Mouse (Mus musculus) stomach, postnatal 0 days (tissue): ENCODE measurements around the gene Eml6.

ENCODE experiments used
- CTCF ChIP-seq: IDR thresholded peaks from 2 replicates; pipeline ENCODE4 v1.5.1; 2016; ENCODE audit warnings: antibody characterized with exemption, low read depth, mild to moderate bottlenecking, moderate library complexity
- EP300 ChIP-seq: optimal IDR thresholded peaks from 2 replicates; pipeline ENCODE3; 2016; ENCODE audit warnings: antibody characterized with exemption

GRCm38 (mm10) chr11:29884355-29884754, 141.5 kb downstream of the Eml6 start:
- TF ChIP-seq CTCF, result no peak
- TF ChIP-seq EP300, result no peak
